Mouse (Mus musculus): ENCODE measurements around the gene Ghdc.

GRCm38 (mm10) chr11:100818359-100819012 lies 47.7 kb upstream of the Ghdc start:
- TF ChIP-seq GATA1 (IDR thresholded peaks at IDR 0.05; ENCODE audit: borderline replicate concordance, low read length) (no peak), FLI1 (IDR thresholded peaks at IDR 0.05; ENCODE audit: low read length) (no peak)

All from megakaryocyte, embryonic 14.5 days (primary cell).